Mouse (Mus musculus): ENCODE results near the gene Inip. TPM values are rescaled to one million over a fixed set of nuclear protein-coding genes. Genes with fewer than 3 reads are reported as not detected.

Inip gene
- polyA plus RNA-seq, 1 experiment from 2014 or later = 95.9 TPM

DNA sequence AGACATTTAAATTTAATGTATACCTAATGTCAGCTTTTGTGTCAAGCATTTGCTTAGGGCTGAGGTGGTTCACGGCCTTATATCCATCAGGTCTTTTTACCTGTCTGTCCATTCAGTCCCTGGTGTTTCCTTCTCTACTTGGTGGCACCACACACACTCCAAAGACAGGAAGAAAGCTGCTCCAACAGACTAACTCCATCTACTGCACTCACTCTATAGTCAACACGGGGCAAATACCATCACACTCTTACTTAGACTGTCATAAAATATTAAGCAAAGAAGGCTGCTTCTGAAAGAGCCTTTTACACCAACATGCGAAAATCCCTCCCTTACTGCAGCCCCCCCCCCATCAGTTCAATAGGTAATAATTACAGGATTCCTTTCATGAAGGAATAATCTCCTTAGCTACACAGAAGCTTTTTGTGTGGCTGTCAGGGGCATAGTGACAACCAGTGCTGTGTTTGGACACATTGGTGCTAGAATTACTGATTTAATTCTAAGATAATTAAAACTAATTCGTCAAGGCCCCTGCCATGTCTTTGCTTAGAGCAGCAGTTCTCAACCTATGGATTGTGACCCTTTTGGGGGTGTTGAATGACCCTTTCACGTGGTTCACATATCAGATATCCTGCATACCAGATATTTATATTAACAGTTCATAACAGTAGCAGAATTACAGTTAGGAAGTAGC, 74.1 kb downstream of the Inip start:
- H3K27me3 ChIP-seq (ENCODE audit: control insufficient read depth, insufficient read depth, low read length) = no peaks in the 10 kb centered on the region
- H3K36me3 ChIP-seq (ENCODE audit: control insufficient read depth, insufficient read depth, low read length) = no peaks in the 10 kb centered on the region
- no peak overlapping the region for H3K27ac ChIP-seq (ENCODE audit: low read depth, low read length)
- H3K4me3 ChIP-seq (ENCODE audit: low read depth, low read length) = no peak overlapping the region
- 69% methylated on average over 5 of the region's 5 CpGs for WGBS
- no peak overlapping the region for H3K9ac ChIP-seq (ENCODE audit: low read length)
- H3K4me2 ChIP-seq (ENCODE audit: low read depth) = no peak overlapping the region
- H3K9me3 ChIP-seq (ENCODE audit: control insufficient read depth, low read length) = no peaks in the 10 kb centered on the region
- no peaks in the 10 kb centered on the region; the same call in 1 of the 2 replicates for H3K4me1 ChIP-seq (ENCODE audit: control insufficient read depth, insufficient read depth, low read length)
- DNase-seq (ENCODE audit: low spot score) (no peak), ATAC-seq (ENCODE audit: insufficient read depth, low FRiP score, low TSS enrichment) (no peak)

DNA sequence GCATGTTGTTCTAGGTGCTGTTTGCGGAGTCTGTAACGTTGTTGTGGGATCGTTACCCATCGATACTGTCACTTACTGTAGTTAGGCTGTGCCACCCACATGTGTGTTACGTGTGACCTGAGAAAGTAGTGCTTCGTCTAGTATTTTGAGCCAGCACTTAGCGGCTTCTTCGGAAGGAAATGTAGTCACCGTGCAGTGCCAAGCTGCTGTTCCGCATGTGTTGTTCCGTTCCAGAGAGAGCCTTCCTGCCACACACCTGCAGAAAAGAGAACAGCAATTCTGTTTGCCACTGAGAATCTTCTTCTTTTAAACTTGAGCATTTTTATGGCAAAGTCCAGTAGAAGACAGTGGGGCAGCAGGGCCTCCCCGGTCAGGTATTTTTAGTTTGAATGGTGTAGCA, 74.9 kb downstream of the Inip start:
- H3K27ac ChIP-seq (ENCODE audit: low read depth, low read length) = no peak overlapping the region
- no peaks in the 10 kb centered on the region for H3K9me3 ChIP-seq (ENCODE audit: control insufficient read depth, low read length)
- no peak overlapping the region for H3K4me3 ChIP-seq (ENCODE audit: low read depth, low read length)
- H3K4me2 ChIP-seq (ENCODE audit: low read depth) = no peak overlapping the region
- no peaks in the 10 kb centered on the region for H3K36me3 ChIP-seq (ENCODE audit: control insufficient read depth, insufficient read depth, low read length)
- ATAC-seq (ENCODE audit: insufficient read depth, low FRiP score, low TSS enrichment) = no peak
- DNase-seq (ENCODE audit: low spot score) = no peak
- 94% methylated on average over 12 of the region's 12 CpGs for WGBS
- H3K4me1 ChIP-seq (ENCODE audit: control insufficient read depth, insufficient read depth, low read length) = no peaks in the 10 kb centered on the region; the same call in 1 of the 2 replicates
- H3K27me3 ChIP-seq (ENCODE audit: control insufficient read depth, insufficient read depth, low read length) = no peaks in the 10 kb centered on the region
- no peak overlapping the region for H3K9ac ChIP-seq (ENCODE audit: low read length)

DNA sequence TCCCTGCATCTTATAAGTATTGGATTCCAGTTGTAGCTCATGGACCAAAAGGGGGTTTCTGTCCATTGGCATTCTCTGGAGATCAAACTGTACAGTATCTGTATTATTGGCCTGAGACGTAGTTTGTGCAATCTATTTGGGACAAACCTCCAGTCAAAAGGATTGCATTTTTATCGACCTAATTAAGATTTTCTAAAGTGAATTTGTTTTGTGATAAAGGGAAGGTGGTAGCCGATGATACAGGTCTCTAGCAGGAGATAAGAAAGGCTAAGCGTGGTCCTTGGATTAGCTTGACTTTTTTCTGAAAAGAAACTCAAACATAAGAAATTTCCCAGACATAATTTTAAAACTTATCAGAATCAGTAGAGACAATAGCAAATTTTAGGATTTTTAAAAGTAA, 75.8 kb downstream of the Inip start:
- no peak overlapping the region for H3K27ac ChIP-seq (ENCODE audit: low read depth, low read length)
- no peaks in the 10 kb centered on the region for H3K9me3 ChIP-seq (ENCODE audit: control insufficient read depth, low read length)
- no peak for ATAC-seq (ENCODE audit: insufficient read depth, low FRiP score, low TSS enrichment)
- no peaks in the 10 kb centered on the region for H3K27me3 ChIP-seq (ENCODE audit: control insufficient read depth, insufficient read depth, low read length)
- DNase-seq (ENCODE audit: low spot score) = no peak
- H3K4me1 ChIP-seq (ENCODE audit: control insufficient read depth, insufficient read depth, low read length) = no peaks in the 10 kb centered on the region; the same call in 1 of the 2 replicates
- no peak overlapping the region for H3K4me3 ChIP-seq (ENCODE audit: low read depth, low read length)
- no peak overlapping the region for H3K4me2 ChIP-seq (ENCODE audit: low read depth)
- 91% methylated on average over 4 of the region's 4 CpGs for WGBS
- H3K36me3 ChIP-seq (ENCODE audit: control insufficient read depth, insufficient read depth, low read length) = no peaks in the 10 kb centered on the region
- no peak overlapping the region for H3K9ac ChIP-seq (ENCODE audit: low read length)

DNA sequence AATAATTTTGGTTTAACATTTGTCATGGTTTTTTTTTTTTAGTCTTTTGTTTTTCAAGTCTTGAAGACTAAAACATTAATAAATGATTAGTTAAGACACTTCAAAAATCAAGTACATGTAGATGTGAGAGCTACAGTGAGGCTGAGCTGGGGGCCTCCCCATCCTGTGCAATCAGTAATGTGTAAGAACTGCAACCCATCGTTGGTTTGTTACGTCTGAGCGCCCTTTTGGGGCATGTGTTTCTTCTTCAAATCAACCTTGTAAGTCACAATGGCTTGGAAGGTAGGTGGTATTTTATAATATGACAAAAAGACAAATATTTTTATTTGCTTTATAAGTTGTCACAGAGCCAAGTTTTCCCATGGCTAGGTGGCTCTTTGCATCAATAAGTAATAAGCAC, 79.6 kb downstream of the Inip start:
- Histone ChIP-seq H3K4me2 (ENCODE audit: low read depth) (no peak overlapping the region), H3K4me1 (ENCODE audit: control insufficient read depth, insufficient read depth, low read length) (peaks cover 12% of the 10 kb centered on the region), H3K27me3 (ENCODE audit: control insufficient read depth, insufficient read depth, low read length) (no peaks in the 10 kb centered on the region), H3K4me3 (ENCODE audit: low read depth, low read length) (no peak overlapping the region), H3K27ac (ENCODE audit: low read depth, low read length) (no peak overlapping the region), H3K36me3 (ENCODE audit: control insufficient read depth, insufficient read depth, low read length) (peaks cover 2% of the 10 kb centered on the region), H3K9me3 (ENCODE audit: control insufficient read depth, low read length) (no peaks in the 10 kb centered on the region), H3K9ac (ENCODE audit: low read length) (no peak overlapping the region)
- WGBS = 75% methylated on average over 3 of the region's 3 CpGs
- DNase-seq (ENCODE audit: low spot score) (no peak), ATAC-seq (ENCODE audit: insufficient read depth, low FRiP score, low TSS enrichment) (no peak)

Other genes starting within 250 kb of the Inip start
- gene Hsdl2, start 220.0 kb downstream of the Inip start, polyA plus RNA-seq (2014; fragmentation: Nextera tagmentation; extraction: Ambion mirVana) = 40.3 and 44.1 TPM in 2 replicates
- 62.3 and 64.7 TPM in 2 replicates for gene E130308A19Rik, start 175.4 kb downstream of the Inip start, polyA plus RNA-seq (2014; fragmentation: Nextera tagmentation; extraction: Ambion mirVana)
- 10.6 and 14.4 TPM in 2 replicates for gene Snx30, start 4.3 kb upstream of the Inip start, polyA plus RNA-seq (2014; fragmentation: Nextera tagmentation; extraction: Ambion mirVana)
- gene Slc46a2, start 113.5 kb upstream of the Inip start, polyA plus RNA-seq (2014; fragmentation: Nextera tagmentation; extraction: Ambion mirVana) = not detected in 2 replicates
- gene Mup4, start 159.1 kb upstream of the Inip start, polyA plus RNA-seq (2014; fragmentation: Nextera tagmentation; extraction: Ambion mirVana) = 0.25 TPM in 1 of 2 replicates, not detected in the other
- gene Mup6, start 162.7 kb upstream of the Inip start, polyA plus RNA-seq (2014; fragmentation: Nextera tagmentation; extraction: Ambion mirVana) = 0.38 and 0.59 TPM in 2 replicates

All from neural tube, embryonic 11.5 days (tissue).